Mouse (Mus musculus) left cerebral cortex, adult 18-20 months (tissue): ENCODE measurements around the gene Hcn3. TPM values are rescaled to one million over a fixed set of nuclear protein-coding genes. Genes with fewer than 3 reads are reported as not detected.
A peak's percentile ranks its signal among the peaks of the same experiment; 100 is the strongest.

ENCODE experiments used
- DNase-seq, 2 experiments: peaks; one replicate each; pipeline ENCODE4 v3.0.0; 2021 to 2022; ENCODE audit warnings: low spot score in 2 of 2, mixed read lengths in 1 of 2
- long read RNA-seq, 2 experiments: library from polyadenylated mRNA; stranded (forward); transcript quantifications; one replicate each; pipeline ENCODE4 v2.0.0; 2021
- total RNA-seq, 2 experiments: library from RNA; stranded (reverse); gene quantifications; 2 replicates each; pipeline ENCODE4 v1.2.3; 2021

Gene Hcn3
- 10 to 100 TPM; 14.4 to 21.9 TPM for total RNA-seq
- long read RNA-seq, experiment 1, full-length matches to known transcripts: 4 of 8 reads
- long read RNA-seq, experiment 1, partial matches to known transcripts: 1 of 8 reads
- long read RNA-seq, experiment 1, other reads (novel, unspliced or antisense): 3 of 8 reads
- long read RNA-seq, experiment 2, full-length matches to known transcripts: 2 of 8 reads
- long read RNA-seq, experiment 2, partial matches to known transcripts: 1 of 8 reads
- long read RNA-seq, experiment 2, other reads (novel, unspliced or antisense): 5 of 8 reads

DNA sequence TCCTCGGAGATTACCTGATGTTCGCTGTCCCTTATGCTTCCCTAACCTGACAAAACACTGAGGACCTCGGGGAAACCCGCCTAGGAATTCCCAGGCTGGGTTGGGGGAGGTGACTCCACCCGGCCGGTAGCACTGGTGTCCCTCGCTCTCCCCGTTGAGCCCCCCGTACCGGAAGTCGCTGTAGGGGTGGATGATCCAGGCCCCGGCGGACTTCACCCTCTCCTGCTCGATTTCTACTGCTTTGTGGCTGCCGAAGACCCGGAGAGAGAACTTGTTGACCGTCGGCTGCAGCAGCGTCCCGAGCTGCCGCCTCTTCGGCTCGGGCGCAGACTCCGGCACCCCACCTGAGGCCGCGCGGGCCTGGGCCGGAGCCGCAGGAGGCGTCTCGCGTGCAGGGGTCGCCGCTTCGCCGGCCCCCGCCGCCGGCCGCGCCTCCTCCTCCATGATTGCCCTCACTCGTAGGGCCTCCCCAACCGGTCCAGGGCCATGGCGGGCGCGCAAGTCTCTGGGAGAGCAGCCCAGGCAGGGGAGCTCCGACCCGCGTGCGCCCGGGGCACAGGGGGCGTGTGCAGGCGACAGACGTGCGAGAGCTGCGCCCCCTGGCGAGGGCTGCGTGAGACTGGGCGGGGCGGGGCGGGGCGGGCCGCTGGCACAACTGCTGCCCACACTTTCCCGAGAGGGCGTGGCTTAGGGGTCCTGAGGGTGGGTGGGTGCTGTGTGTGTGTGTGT, at the start of gene Hcn3:
Gene Hcn3 (minus strand): TSS at position 581 of the 729 bp plus-strand sequence.
- peak; percentile 35 to 45 for DNase-seq

DNA sequence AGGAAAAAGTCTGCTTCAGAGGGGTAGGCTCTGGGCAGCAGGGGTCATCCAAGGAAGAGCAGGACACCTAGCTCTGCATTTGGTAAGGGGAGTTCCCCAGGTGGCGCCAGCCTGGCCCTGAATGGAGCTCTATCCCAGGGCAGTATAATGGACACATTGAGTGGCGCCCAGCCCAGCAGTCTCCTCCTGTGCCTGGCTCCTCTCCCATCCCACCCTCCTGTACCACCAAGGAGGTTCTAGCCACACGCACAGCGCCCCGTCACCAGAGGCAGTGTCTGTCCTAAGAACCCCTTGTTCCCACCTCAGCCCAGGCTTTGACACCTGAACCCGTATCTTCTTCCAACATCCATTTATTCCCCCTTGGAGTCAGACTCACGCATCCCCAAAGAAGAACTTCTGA, 49.7 kb upstream of the Hcn3 start:
- DNase-seq: no peak

DNA sequence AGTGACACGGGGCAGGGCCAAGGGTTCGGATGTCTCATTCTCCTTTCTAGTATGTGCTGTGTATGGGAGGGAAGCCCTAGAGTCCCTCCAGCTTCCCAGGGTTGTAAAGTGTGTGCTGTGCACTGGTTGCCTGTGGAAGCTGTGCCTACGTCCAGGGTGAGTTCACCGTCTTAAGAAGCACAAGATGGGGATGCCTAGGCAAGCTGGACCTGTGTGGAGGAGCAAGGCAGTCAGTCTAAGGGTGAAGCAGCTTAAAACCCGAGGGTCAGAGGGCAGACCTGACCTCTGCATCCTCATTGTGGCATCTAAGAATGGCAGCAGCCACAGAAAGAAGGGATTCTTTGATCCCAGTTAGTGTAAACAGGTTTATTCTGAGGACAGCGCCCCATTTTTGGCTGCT, 48.7 kb upstream of the Hcn3 start:
- no peak for DNase-seq

DNA sequence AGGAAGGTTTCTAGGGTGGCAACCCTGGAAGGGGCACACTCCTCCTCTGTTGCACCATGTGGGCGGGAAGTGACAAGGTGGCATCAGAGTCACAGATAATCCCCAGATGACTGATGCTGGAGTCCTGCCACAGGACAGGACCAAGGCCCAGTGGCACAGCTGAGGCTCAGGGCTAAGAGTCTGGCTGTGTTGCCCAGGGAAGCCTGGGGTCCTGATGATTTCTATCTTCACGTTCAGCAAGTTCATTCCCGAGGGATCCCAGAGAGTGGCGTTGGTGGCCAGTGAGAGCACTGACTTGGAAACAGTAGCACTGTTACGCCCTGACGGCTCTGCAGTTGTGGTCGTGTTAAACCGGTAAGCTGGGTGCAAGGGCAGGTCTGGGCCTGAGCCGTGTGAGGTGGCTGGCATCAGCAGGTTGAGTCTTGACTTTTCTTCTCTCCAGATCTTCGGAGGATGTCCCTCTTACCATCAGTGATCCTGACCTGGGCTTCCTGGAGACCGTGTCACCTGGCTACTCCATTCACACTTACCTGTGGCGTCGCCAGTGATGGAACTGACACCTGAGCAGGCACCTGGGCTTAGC, 48.2 kb upstream of the Hcn3 start:
- no peak for DNase-seq

DNA sequence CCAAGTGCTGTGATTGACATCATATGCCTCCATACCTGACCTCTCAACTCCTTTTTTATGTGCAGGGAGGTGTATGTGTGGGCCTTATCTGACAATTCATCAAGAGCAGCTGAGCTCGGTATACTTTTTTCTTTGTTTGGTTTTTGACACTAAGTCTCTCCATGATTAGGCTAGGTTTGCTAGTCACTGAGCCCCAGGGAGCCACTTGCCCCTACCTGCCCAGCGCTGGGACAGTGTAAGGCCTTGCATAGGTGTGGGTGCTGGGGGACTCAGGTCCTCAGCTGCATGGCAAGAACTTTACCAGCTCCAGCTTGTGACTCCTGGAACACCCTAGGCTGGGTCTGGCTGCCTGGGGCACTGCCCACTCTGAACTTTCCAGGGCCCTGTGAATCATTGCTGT, 46.7 kb upstream of the Hcn3 start:
- no peak for DNase-seq

DNA sequence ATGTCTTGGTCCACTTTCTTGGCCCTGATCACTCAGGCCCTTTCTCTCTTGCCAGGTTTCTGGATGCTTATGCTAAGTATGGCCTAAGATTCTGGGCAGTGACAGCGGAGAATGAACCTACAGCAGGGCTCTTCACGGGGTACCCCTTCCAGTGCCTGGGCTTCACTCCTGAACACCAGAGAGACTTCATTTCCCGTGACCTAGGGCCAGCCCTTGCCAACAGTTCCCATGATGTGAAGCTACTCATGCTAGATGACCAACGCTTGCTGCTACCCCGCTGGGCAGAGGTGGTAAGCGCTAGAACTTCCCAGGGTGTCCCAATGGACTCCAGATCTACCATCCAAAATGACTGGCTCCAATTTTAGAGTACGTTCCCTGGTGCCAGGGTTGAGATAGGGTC, 46.1 kb upstream of the Hcn3 start:
- DNase-seq: no peak

DNA sequence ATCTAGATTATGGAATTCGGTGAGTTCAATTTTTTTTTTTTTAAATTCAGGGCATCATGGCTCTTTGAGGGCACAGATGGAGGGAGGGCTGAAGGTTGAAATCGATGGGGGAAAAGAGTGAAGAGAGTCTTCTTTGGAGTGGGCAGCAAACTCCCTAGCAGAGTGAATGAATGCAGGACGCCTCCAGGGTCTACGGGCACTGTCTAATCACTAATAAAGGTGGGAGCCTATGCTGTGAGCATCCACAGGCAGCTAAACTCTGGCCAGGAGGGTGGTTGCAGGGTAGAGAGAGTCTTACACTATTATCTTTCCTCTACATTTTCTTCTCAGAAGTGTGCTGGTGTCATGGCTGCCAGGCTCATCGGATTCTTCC, 43.1 kb upstream of the Hcn3 start:
- no peak for DNase-seq

DNA sequence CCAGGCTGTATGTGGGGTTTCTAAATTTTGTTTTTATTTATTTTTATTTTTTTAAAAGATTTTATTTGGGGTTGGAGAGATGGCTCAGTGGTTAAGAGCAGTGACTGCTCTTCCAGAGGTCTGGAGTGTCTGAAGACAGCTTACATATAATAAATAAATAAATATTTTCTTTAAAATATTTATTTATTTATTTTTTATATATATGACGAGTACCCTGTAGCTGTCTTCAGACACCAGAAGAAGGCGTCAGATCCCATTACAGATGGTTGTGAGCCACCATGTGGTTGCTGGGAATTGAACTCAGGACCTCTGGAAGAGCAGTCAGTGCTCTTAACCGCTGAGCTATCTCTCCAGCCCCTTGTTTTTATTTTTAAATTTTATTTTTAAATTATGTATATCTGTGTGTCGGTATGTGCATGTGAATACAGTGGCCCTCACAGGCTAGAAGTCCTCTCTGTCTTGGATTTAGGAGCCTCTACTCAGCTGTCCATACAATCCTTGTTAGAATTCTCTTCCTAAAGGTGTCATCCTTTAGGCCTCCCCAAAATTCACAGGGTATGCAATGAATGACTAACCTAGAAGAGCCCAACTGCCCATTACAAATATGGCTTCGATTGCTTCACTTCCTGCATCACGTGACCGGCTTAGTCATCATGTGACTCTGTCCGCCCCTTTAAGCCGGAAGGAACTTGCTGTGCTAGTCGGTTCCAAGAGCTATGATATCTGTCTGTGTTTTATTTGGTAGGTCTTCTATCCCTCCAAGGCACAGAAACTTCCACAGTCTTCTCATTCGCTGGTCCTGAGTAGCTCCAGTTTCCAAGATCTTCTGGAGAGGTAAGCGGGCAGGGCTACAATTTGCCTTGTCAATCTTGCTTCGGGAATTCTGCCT, 42.5 kb upstream of the Hcn3 start, which contains the start of gene Gba:
Gene Gba (plus strand): TSS at position 676 of the 889 bp plus-strand sequence.
- DNase-seq: peak; percentile 87 to 88

DNA sequence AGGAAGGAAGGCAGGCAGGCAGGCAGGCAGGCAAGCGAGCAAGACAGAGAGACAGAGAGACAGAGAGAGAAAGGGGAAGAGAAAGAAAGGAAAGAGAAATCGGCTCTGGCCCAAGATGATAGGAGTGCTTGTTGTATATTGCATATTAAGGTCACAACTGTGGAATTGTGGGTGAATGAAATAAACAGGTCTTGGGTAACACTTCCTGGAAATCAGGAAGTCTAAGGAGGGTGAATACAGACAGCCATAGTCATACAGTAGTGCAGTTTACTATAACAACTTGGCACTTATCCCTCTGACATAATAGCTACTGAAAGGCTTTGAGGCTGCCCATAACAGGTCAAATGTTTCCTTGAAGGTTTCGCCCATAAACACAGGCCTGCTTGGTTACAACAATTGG, 39.8 kb upstream of the Hcn3 start:
- DNase-seq: no peak

DNA sequence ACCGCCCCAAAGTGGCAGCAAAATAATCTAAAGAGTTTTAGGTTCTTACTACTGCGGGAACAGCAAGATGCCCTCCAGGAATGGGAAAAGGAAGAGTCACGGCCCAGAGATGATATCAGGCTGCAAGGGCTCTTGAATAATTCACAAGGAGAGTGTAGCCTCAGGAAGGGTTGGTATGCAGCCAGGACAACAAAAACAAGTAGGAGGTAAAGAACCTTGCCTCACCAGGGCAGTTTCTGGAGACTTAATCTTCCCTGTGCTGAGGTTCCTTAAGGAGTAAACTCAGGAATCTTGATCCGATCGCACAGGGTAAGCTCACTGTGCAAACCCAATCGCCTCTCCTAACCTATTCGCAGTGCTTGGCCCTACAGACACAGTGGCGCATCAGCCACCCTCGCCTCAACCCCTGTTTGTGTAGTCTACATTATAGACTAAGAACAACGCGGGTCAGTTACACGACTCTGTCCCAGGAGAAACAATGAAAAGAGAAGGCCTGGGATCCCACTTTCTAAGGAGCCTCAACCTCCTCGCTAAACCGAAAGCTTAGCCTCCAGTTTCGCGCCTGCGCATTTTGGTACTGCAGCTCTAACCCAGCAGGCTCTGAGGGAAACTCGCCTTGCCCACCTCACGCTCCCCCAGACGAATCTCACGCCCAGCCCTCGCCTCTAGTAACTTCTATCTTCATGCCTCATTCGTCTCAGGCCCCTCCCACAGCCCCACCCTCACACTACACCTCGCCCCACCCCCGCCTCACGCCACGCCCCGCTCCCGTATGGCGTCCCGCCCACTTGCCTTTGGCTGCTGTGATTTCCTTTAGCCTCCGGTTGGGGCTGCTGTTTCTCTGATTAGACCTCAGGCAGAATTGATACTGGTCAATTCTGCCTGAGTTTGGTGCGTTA, 36.2 kb upstream of the Hcn3 start:
- DNase-seq: peak; percentile 78 to 82

DNA sequence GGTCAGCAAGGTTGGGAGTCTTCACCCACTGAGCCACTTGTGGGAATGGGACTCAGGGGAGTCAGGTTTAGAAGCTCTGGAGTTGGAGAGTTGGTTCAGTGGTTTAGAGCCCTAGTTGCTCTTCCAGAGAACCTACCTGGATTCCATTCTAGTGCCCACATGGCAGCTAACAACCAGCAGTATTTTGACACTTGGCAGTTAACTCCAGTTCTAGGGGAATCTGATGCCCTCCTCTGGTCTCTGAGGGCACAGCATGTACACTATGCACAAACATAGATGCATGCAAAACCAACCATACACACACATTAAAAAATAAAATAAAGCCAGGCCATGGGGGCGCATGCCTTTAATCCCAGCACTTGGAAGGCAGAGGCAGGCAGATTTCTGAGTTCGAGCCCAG, 33.9 kb upstream of the Hcn3 start:
- DNase-seq: no peak

DNA sequence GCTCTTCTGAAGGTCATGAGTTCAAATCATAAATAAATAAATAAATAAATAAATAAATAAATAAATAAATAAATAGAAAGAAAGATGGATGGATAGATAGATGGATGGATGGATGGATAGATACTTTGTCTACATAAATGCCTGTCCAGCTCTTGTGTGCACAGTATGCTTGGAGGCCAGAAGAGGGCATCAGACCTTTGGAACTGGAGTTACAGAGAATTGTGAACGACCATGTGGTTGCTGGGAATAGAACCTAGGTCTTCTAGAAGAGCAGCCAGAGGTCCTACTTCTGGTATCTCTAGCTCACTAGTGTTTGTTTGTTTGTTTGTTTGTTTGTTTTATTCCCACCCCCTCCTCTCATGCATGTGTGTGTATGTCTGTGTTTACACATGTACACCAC, 33.4 kb upstream of the Hcn3 start:
- DNase-seq: no peak

DNA sequence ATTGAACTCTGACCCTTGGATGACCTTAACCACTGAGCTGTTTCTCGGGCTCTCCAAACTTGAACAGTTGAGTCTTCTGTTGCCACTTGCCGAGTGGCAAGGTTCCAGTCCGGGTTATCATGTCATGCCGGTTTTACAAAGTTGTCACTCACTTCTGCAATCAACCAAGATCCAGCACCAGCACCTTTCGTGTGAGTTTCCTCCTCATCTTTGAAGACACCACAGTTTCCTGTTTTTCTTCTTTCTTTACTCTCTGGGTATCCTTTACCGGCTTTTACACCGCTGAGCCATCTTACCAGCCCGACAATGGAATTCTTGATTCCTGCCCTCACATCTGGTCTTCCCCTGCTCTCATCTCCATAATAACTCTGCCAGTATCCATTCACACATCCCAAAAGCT, 30.4 kb upstream of the Hcn3 start:
- DNase-seq: no peak

DNA sequence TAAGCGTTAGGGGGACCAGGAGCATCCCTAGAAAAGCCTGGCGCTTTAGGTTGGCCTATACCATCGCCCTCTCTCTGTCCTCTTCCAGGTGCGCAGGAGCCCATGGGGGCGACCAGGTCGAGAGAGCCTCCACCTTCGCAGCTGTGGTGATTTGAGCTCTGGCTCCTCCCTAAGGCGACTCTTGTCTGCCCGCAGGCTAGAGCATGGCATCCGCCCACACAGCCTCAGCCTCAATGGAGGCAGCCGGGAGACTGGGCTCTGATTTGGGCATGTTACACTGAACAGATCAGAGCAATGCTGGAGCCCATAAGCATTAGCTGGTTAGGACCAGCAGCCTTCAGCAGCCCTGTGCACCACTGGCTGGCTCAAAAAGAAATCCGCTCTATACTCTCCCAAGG, 28.5 kb upstream of the Hcn3 start:
- peak in 1 of 2 experiments; percentile 36 for DNase-seq

DNA sequence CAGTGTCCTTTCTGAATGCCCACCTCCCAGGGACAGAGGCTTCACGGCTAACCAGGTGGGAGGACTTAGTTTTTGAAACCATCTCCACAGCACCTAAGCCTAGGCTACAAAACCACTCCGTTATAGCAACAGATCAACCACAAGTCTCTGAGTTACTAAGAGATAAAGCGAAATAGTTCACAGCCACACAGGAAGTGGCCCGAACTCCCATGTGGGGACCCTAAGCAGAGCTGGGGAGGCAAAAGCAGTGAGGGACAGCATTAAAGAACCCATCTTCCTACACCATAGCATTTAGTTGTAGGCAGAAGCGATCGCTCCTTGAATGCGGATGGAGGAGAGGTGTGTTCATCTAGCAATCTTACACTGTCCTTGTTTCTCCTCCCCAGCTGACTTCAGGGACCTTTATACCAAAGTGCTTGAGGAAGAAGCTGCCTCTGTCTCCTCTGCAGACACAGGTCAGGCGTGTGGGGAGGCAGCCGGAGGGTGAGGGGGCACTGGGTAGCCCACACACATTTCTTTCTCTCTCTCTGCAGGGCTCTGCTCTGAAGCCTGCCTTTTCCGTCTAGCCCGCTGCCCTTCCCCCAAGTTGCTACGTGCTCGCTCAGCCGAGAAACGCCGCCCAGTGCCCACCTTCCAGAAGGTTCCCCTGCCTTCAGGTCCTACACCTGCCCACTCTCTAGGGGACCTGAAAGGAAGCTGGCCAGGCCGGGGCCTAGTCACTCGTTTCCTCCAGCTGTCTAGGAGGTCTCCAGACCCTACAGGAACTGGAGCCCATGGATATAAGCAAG, 27.9 kb upstream of the Hcn3 start:
- DNase-seq: no peak

DNA sequence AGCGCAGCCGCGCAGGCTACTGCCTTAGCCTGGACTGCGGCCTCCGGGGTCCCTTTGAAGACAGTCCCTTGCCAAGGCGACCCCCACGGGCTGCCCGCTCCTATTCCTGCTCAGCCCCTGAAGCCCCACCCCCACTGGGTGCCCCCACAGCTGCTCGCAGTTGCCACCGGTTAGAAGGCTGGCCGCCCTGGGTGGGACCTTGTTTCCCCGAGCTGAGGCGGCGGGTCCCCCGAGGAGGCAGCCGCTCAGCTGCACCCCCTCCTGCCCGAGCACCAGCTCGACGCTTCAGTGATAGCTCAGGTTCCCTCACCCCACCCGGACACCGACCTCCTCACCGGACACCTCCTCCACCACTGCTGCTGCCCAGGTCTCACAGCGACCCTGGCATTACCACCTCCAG, 27.2 kb upstream of the Hcn3 start:
- DNase-seq: no peak

DNA sequence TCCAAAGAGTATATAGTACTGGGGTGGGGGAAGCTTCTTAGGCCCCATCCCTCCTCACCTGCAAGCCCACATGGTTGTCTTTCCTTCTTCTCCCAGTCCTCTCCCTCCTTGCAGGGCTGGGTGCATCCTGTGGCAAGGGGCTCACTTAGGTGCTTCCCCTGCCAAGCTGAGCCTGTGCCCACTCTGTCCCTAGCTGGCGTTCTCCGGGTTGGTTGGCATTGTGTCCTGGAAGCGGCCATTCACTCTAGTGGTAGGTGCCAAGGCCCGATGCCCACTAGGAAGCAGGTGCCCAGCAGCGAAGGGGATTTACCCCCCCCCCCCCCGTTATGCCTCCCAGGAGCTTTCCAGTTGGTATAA, 23.9 kb upstream of the Hcn3 start:
- DNase-seq: peak in 1 of 2 experiments; percentile 28

DNA sequence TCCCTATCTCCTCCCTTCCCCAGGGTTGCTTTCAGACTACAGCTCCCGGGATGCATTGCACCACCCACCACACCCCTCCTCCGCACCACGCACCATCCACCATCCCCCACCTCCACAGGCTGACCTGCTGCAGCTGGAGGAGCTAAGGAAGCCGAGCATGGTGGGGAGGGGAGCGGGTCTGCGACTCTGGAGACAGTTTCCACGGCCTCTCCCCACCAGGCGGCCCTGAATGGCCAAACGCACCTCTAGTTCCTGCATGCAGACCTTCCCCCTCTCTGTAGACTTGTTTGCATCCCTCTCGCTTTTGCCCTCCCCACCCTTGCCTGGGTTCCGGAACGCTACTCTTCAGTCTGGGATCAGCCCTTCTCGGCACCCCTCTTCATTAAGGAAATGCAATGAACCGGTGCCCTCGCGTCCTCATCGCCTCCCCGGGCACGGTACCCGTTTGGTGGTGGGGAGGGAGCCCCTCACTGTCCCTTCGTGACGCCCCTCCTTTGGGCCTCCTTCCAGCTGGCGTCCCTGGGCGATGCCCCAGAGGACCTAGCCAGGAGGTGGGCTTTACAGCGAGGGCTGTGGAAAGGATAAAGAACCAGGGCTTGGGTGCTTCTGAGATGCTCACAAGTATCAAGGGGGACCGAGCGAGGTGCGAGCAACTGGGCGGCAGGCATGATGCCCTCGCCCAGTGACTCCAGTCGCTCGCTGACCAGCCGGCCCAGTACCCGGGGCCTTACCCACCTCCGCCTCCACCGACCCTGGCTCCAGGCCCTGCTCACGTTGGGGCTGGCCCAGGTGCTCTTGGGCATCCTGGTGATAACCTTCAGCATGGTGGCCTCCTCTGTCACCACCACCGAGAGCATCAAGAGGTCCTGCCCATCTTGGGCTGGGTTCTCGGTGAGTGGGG, 23.3 kb upstream of the Hcn3 start, which contains the start of gene Fam189b:
Gene Fam189b (plus strand): TSS at position 86 of the 901 bp plus-strand sequence.
- peak; percentile 93 to 95 for DNase-seq
